ENCODE assay signal across 14 mouse cellular contexts in the genomic region with DNA sequence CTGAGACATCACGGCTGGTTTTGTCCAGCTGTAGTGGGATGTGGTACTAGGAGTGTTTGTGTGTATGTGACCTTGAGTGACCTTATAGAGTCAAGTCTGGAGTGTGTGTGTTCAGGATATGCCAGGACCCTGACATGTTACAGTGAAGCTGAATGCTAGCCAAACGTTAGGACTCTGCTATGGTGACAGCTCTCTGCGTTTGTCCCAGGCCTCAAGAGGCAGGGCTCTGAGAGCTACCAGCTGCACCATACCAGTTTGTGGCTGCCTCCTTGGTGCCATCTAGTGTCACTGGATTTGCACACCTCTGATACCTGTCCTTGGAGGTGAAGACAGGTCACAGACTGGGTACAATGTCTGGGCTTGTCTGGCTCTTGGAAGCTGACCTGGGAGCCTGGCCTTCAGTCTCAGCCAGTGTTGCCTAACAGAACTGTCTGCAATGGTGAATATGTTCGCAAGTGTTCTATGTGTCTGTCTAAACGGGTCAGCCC.
DNase-seq lines count a peak whose midpoint lies in the region; ATAC-seq and TF ChIP-seq lines count a peak whose summit lies in the region.
"Had no signal": no experiment of that assay in that cellular context is flagged by ENCODE, and none has a peak within 500 bp of the region (broad histone marks: within the 10 kb centered on the region; RNA-seq: fewer than 3 reads in every experiment).

No protein-coding gene starts in this region.

- peak; percentile 55 for TF ChIP-seq CTCF in intestine, postnatal 0 days (IDR thresholded peaks at IDR 0.05; ENCODE audit: low read depth)

- peak; percentile 38 for DNase-seq in CD4-positive, CD25-positive, alpha-beta regulatory T cell, adult 2 months (ENCODE audit: low read depth, low spot score)
- DNase-seq in lung, postnatal 4 days: no peak
- peak; percentile 39 for DNase-seq in induced T-regulatory cell, adult 2 months (ENCODE audit: low read depth)
- no peak for DNase-seq in spleen, postnatal 4 days (ENCODE audit: low spot score in 2 of 2)
- DNase-seq: cerebellum, adult 11-12 months; right cerebral cortex, postnatal 4 days had no signal

- no peaks in the 10 kb centered on the region for H3K36me3 ChIP-seq in intestine, postnatal 0 days (ENCODE audit: control insufficient read depth, insufficient read depth)
- H3K36me3 ChIP-seq in intestine, embryonic 15.5 days: no peaks in the 10 kb centered on the region
- H3K36me3 ChIP-seq in lung, embryonic 15.5 days: no peaks in the 10 kb centered on the region
- H3K36me3 ChIP-seq: hindbrain, embryonic 12.5 days; midbrain, embryonic 10.5 days had no signal

- ATAC-seq in CD4-positive, CD25-positive, alpha-beta regulatory T cell, adult 4 months: no peak
- ATAC-seq in intestine, postnatal 0 days: no peak
- ATAC-seq in intestine, embryonic 15.5 days: no peak
- ATAC-seq in lung, embryonic 15.5 days (ENCODE audit: borderline replicate concordance, extremely low read depth, low FRiP score, low TSS enrichment): peak; percentile 80

- no peaks in the 10 kb centered on the region for H3K27me3 ChIP-seq in intestine, postnatal 0 days (replicated peaks; ENCODE audit: control insufficient read depth, insufficient read depth, low read length)
- H3K27me3 ChIP-seq in intestine, embryonic 15.5 days (replicated peaks): no peaks in the 10 kb centered on the region
- H3K27me3 ChIP-seq in lung, embryonic 15.5 days: no peaks in the 10 kb centered on the region
- H3K27me3 ChIP-seq: hindbrain, embryonic 12.5 days had no signal

- H3K9ac ChIP-seq in intestine, postnatal 0 days (ENCODE audit: low read depth, low read length): no peak overlapping the region
- H3K9ac ChIP-seq in intestine, embryonic 15.5 days: no peak overlapping the region
- H3K9ac ChIP-seq in lung, embryonic 15.5 days: no peak overlapping the region
- H3K9ac ChIP-seq: hindbrain, embryonic 12.5 days had no signal

- 0 out of 2 replicates have a peak, but pooled peaks cover 3% of the 10 kb centered on the region for H3K4me1 ChIP-seq in intestine, postnatal 0 days (replicated peaks; ENCODE audit: control insufficient read depth, insufficient read depth, low read length)
- H3K4me1 ChIP-seq in intestine, embryonic 15.5 days (replicated peaks): peaks cover 9% of the 10 kb centered on the region
- H3K4me1 ChIP-seq in lung, embryonic 15.5 days: peaks cover 26% of the 10 kb centered on the region

- no peak overlapping the region for H3K27ac ChIP-seq in intestine, postnatal 0 days (ENCODE audit: low read depth, low read length)
- H3K27ac ChIP-seq in intestine, embryonic 15.5 days: no peak overlapping the region
- H3K27ac ChIP-seq in lung, embryonic 15.5 days: peak overlapping the region; percentile 22
- H3K27ac ChIP-seq: hindbrain, embryonic 12.5 days; midbrain, embryonic 10.5 days had no signal

- no peak overlapping the region for H3K4me3 ChIP-seq in intestine, postnatal 0 days (ENCODE audit: low read depth, low read length)
- H3K4me3 ChIP-seq in intestine, embryonic 15.5 days (replicated peaks): no peak overlapping the region
- H3K4me3 ChIP-seq in lung, embryonic 15.5 days: no peak overlapping the region
- H3K4me3 ChIP-seq: erythroblast, embryonic 14.5 days; hindbrain, embryonic 12.5 days; midbrain, embryonic 10.5 days had no signal

- no peaks in the 10 kb centered on the region for H3K9me3 ChIP-seq in intestine, postnatal 0 days (ENCODE audit: control insufficient read depth)
- no peaks in the 10 kb centered on the region for H3K9me3 ChIP-seq in intestine, embryonic 15.5 days
- no peaks in the 10 kb centered on the region for H3K9me3 ChIP-seq in lung, embryonic 15.5 days
- H3K9me3 ChIP-seq: G1E; hindbrain, embryonic 12.5 days; midbrain, embryonic 10.5 days had no signal

- WGBS in intestine, postnatal 0 days: 41% methylated on average over 5 of the region's 5 CpGs
- 40% methylated on average over 5 of the region's 5 CpGs for WGBS in intestine, embryonic 15.5 days
- 27% methylated on average over 5 of the region's 5 CpGs for WGBS in lung, embryonic 15.5 days

- H3K4me2 ChIP-seq in intestine, postnatal 0 days (replicated peaks; ENCODE audit: low read depth): no peak overlapping the region
- no peak overlapping the region for H3K4me2 ChIP-seq in intestine, embryonic 15.5 days (replicated peaks)
- H3K4me2 ChIP-seq in lung, embryonic 15.5 days: no peak overlapping the region
- H3K4me2 ChIP-seq: hindbrain, embryonic 12.5 days had no signal

Comparison
In these comparisons a context has a peak if more than half of its experiments do, and no peak if none do; other contexts are left out.
1. DNase-seq: peak in CD4-positive, CD25-positive, alpha-beta regulatory T cell, adult 2 months (single experiment) and induced T-regulatory cell, adult 2 months (single experiment); none in lung, postnatal 4 days (0 of 2) and spleen, postnatal 4 days (0 of 2).